Mouse (Mus musculus): Measurements from ENCODE around the gene Tmem136. TPM values are rescaled to one million over a fixed set of nuclear protein-coding genes. Genes with fewer than 3 reads are reported as not detected.

The Tmem136 gene
- total and polyA plus RNA-seq, 3 experiments: 5.7 to 7.4 (median 7.1) TPM

- H3K36me3 ChIP-seq (ENCODE audit: control insufficient read depth, insufficient read depth, low read length): no peaks in the 10 kb centered on the region
- no peak overlapping the region for H3K4me3 ChIP-seq
- TF ChIP-seq POLR2A (IDR thresholded peaks at IDR 0.05; ENCODE audit: insufficient read depth, low read depth, low read length) (no peak), EP300 (IDR thresholded peaks at IDR 0.05; ENCODE audit: insufficient read depth, low read depth, low read length) (no peak), CTCF (IDR thresholded peaks at IDR 0.05) (no peak)
- no peak overlapping the region for H3K27ac ChIP-seq
- no peaks in the 10 kb centered on the region for H3K79me2 ChIP-seq (replicated peaks; ENCODE audit: control insufficient read depth, insufficient read depth, low read length)
- no peak overlapping the region for H3K9ac ChIP-seq (ENCODE audit: low read depth, low read length)
- peaks cover 3% of the 10 kb centered on the region; the same call in 1 of the 2 replicates for H3K4me1 ChIP-seq (ENCODE audit: control insufficient read depth, insufficient read depth, low read length)
- intact Hi-C loops (cut with DNase I): no loop called here
- 88% methylated on average over 4 of the region's 4 CpGs for WGBS
- DNase-seq: no peak
- H3K27me3 ChIP-seq (ENCODE audit: control insufficient read depth, insufficient read depth, low read length): no peaks in the 10 kb centered on the region
Observed at GRCm38 (mm10) chr9:43145196-43145595, 28.8 kb upstream of the Tmem136 start.

- no peak overlapping the region for H3K27ac ChIP-seq
- intact Hi-C loops (cut with DNase I): no loop called here
- H3K4me3 ChIP-seq: no peak overlapping the region
- H3K36me3 ChIP-seq (ENCODE audit: control insufficient read depth, insufficient read depth, low read length): no peaks in the 10 kb centered on the region
- no peak for DNase-seq
- no peaks in the 10 kb centered on the region for H3K79me2 ChIP-seq (replicated peaks; ENCODE audit: control insufficient read depth, insufficient read depth, low read length)
- H3K9ac ChIP-seq (ENCODE audit: low read depth, low read length): no peak overlapping the region
- TF ChIP-seq CTCF (IDR thresholded peaks at IDR 0.05) (peak; percentile 50), POLR2A (IDR thresholded peaks at IDR 0.05; ENCODE audit: insufficient read depth, low read depth, low read length) (no peak), EP300 (IDR thresholded peaks at IDR 0.05; ENCODE audit: insufficient read depth, low read depth, low read length) (no peak)
- H3K4me1 ChIP-seq (ENCODE audit: control insufficient read depth, insufficient read depth, low read length): no peaks in the 10 kb centered on the region
- WGBS: 42% methylated on average over 12 of the region's 12 CpGs
- no peaks in the 10 kb centered on the region for H3K27me3 ChIP-seq (ENCODE audit: control insufficient read depth, insufficient read depth, low read length)
Observed at GRCm38 (mm10) chr9:43144206-43144810, 27.9 kb upstream of the Tmem136 start.

- intact Hi-C loops (cut with DNase I): loop anchor here (1.0 kb wide), 2 partner anchors 69 to 142 kb away; no protein-coding TSS in a partner anchor
- no peak overlapping the region for H3K9ac ChIP-seq (ENCODE audit: low read depth, low read length)
- no peak; the same call in 1 of the 2 replicates for TF ChIP-seq CTCF (IDR thresholded peaks at IDR 0.05)
- no peak for TF ChIP-seq POLR2A (IDR thresholded peaks at IDR 0.05; ENCODE audit: insufficient read depth, low read depth, low read length)
- TF ChIP-seq EP300 (IDR thresholded peaks at IDR 0.05; ENCODE audit: insufficient read depth, low read depth, low read length): peak; percentile 68; the same call in 1 of the 2 replicates
- peak; percentile 63 to 71 for DNase-seq
- H3K27me3 ChIP-seq (ENCODE audit: control insufficient read depth, insufficient read depth, low read length): no peaks in the 10 kb centered on the region
- no peak overlapping the region for H3K27ac ChIP-seq
- no peak overlapping the region for H3K4me3 ChIP-seq
- H3K4me1 ChIP-seq (ENCODE audit: control insufficient read depth, insufficient read depth, low read length): no peaks in the 10 kb centered on the region
- H3K36me3 ChIP-seq (ENCODE audit: control insufficient read depth, insufficient read depth, low read length): no peaks in the 10 kb centered on the region
- WGBS: 0% methylated on average over 4 of the region's 4 CpGs
- H3K79me2 ChIP-seq (replicated peaks; ENCODE audit: control insufficient read depth, insufficient read depth, low read length): no peaks in the 10 kb centered on the region
Observed at GRCm38 (mm10) chr9:43141839-43142238, 25.5 kb upstream of the Tmem136 start.

GRCm38 (mm10) chr9:43133525-43133924, 17.2 kb upstream of the Tmem136 start:
- Histone ChIP-seq H3K4me1 (ENCODE audit: control insufficient read depth, insufficient read depth, low read length) (peaks cover 1% of the 10 kb centered on the region; the same call in 1 of the 2 replicates), H3K36me3 (ENCODE audit: control insufficient read depth, insufficient read depth, low read length) (no peaks in the 10 kb centered on the region), H3K9ac (ENCODE audit: low read depth, low read length) (no peak overlapping the region), H3K4me3 (no peak overlapping the region), H3K27me3 (ENCODE audit: control insufficient read depth, insufficient read depth, low read length) (no peaks in the 10 kb centered on the region), H3K27ac (no peak overlapping the region), H3K79me2 (replicated peaks; ENCODE audit: control insufficient read depth, insufficient read depth, low read length) (no peaks in the 10 kb centered on the region)
- TF ChIP-seq EP300 (IDR thresholded peaks at IDR 0.05; ENCODE audit: insufficient read depth, low read depth, low read length): no peak
- no peak for TF ChIP-seq CTCF (IDR thresholded peaks at IDR 0.05)
- no peak for TF ChIP-seq POLR2A (IDR thresholded peaks at IDR 0.05; ENCODE audit: insufficient read depth, low read depth, low read length)
- WGBS: 76% methylated on average over 3 of the region's 3 CpGs
- intact Hi-C loops (cut with DNase I): no loop called here
- DNase-seq: no peak

- H3K9ac ChIP-seq (ENCODE audit: low read depth, low read length): no peak overlapping the region
- H3K79me2 ChIP-seq (replicated peaks; ENCODE audit: control insufficient read depth, insufficient read depth, low read length): no peaks in the 10 kb centered on the region
- TF ChIP-seq EP300 (IDR thresholded peaks at IDR 0.05; ENCODE audit: insufficient read depth, low read depth, low read length): no peak
- no peak for TF ChIP-seq POLR2A (IDR thresholded peaks at IDR 0.05; ENCODE audit: insufficient read depth, low read depth, low read length)
- TF ChIP-seq CTCF (IDR thresholded peaks at IDR 0.05): no peak
- H3K4me1 ChIP-seq (ENCODE audit: control insufficient read depth, insufficient read depth, low read length): peaks cover 1% of the 10 kb centered on the region; the same call in 1 of the 2 replicates
- 54% methylated on average over 4 of the region's 4 CpGs for WGBS
- H3K27me3 ChIP-seq (ENCODE audit: control insufficient read depth, insufficient read depth, low read length): no peaks in the 10 kb centered on the region
- no peak overlapping the region for H3K4me3 ChIP-seq
- H3K27ac ChIP-seq: no peak overlapping the region
- no peaks in the 10 kb centered on the region for H3K36me3 ChIP-seq (ENCODE audit: control insufficient read depth, insufficient read depth, low read length)
- intact Hi-C loops (cut with DNase I): no loop called here
- DNase-seq: no peak
Observed at GRCm38 (mm10) chr9:43132380-43132779, 16.0 kb upstream of the Tmem136 start.

GRCm38 (mm10) chr9:43131940-43132339, 15.6 kb upstream of the Tmem136 start:
- WGBS: 81% methylated on average over 5 of the region's 5 CpGs
- TF ChIP-seq POLR2A (IDR thresholded peaks at IDR 0.05; ENCODE audit: insufficient read depth, low read depth, low read length) (no peak), CTCF (IDR thresholded peaks at IDR 0.05) (no peak), EP300 (IDR thresholded peaks at IDR 0.05; ENCODE audit: insufficient read depth, low read depth, low read length) (no peak)

More at GRCm38 (mm10) chr9:43131940-43132339, 15.6 kb upstream of the Tmem136 start:
- H3K27ac ChIP-seq: no peak overlapping the region
- intact Hi-C loops (cut with DNase I): no loop called here
- no peaks in the 10 kb centered on the region for H3K27me3 ChIP-seq (ENCODE audit: control insufficient read depth, insufficient read depth, low read length)
- no peak overlapping the region for H3K4me3 ChIP-seq
- H3K4me1 ChIP-seq (ENCODE audit: control insufficient read depth, insufficient read depth, low read length): peaks cover 3% of the 10 kb centered on the region
- no peak overlapping the region for H3K9ac ChIP-seq (ENCODE audit: low read depth, low read length)
- H3K79me2 ChIP-seq (replicated peaks; ENCODE audit: control insufficient read depth, insufficient read depth, low read length): no peaks in the 10 kb centered on the region
- no peak for DNase-seq
- no peaks in the 10 kb centered on the region for H3K36me3 ChIP-seq (ENCODE audit: control insufficient read depth, insufficient read depth, low read length)

All from heart, adult 2 months (tissue).